Mouse (Mus musculus): ENCODE measurements around the gene Cacna2d1.

- TF ChIP-seq CTCF (IDR thresholded peaks at IDR 0.05; ENCODE audit: low read depth) (no peak), EP300 (IDR thresholded peaks at IDR 0.05; ENCODE audit: low read depth) (no peak)
These were observed 69.8 kb downstream of the Cacna2d1 start for GRCm38 (mm10) chr5:16004305-16004704.

Measured in liver, embryonic 14.5 days (tissue).